In genomic region chr4:89034822-89035221, GRCm38 (mm10) we compare ENCODE assay signal across 21 mouse cellular contexts.
"Had no signal": no experiment of that assay in that cellular context is flagged by ENCODE, and none has a peak within 500 bp of the region (broad histone marks: within the 10 kb centered on the region; RNA-seq: fewer than 3 reads in every experiment).

No protein-coding gene starts in this region.

- DNase-seq: gastrocnemius, postnatal 25 days; heart, adult 18-20 months; heart, postnatal 4 days; kidney, adult 18-20 months; kidney, adult 8-10 months; kidney, postnatal 10 days; kidney, postnatal 25 days; kidney, postnatal 4 days had no signal

- H3K9ac ChIP-seq: heart, embryonic 12.5 days; hindbrain, embryonic 12.5 days; hindbrain, embryonic 14.5 days; intestine, embryonic 15.5 days; limb, embryonic 12.5 days; liver, embryonic 14.5 days had no signal

- H3K9me3 ChIP-seq: heart, embryonic 12.5 days; hindbrain, embryonic 10.5 days; hindbrain, embryonic 12.5 days; intestine, embryonic 15.5 days; limb, embryonic 10.5 days; limb, embryonic 12.5 days had no signal

- H3K27me3 ChIP-seq: heart, embryonic 12.5 days; hindbrain, embryonic 12.5 days; intestine, embryonic 15.5 days; limb, embryonic 12.5 days had no signal

- H3K4me3 ChIP-seq: heart, embryonic 12.5 days; hindbrain, embryonic 10.5 days; hindbrain, embryonic 12.5 days; intestine, embryonic 15.5 days; layer of hippocampus, adult 2 months; left cerebral cortex, adult 2 months; limb, embryonic 10.5 days; limb, embryonic 12.5 days had no signal

- H3K4me2 ChIP-seq: heart, embryonic 12.5 days; hindbrain, embryonic 12.5 days; hindbrain, embryonic 14.5 days; intestine, embryonic 15.5 days; limb, embryonic 12.5 days had no signal

- H3K27ac ChIP-seq: hindbrain, embryonic 10.5 days; hindbrain, embryonic 12.5 days; hindbrain, embryonic 14.5 days; intestine, embryonic 15.5 days; layer of hippocampus, adult 2 months; left cerebral cortex, adult 2 months; limb, embryonic 10.5 days; limb, embryonic 12.5 days; liver, embryonic 14.5 days had no signal

- ATAC-seq: hindbrain, embryonic 16.5 days; inflammation-experienced regulatory T-cells, adult 6 months; intestine, embryonic 15.5 days; intestine, postnatal 0 days had no signal

- H3K4me1 ChIP-seq: hindbrain, embryonic 10.5 days; hindbrain, embryonic 12.5 days; intestine, embryonic 15.5 days; limb, embryonic 10.5 days; limb, embryonic 12.5 days had no signal

- H3K36me3 ChIP-seq: heart, embryonic 12.5 days; hindbrain, embryonic 10.5 days; hindbrain, embryonic 12.5 days; intestine, embryonic 15.5 days; limb, embryonic 10.5 days; limb, embryonic 12.5 days had no signal
